31 mouse cellular contexts compared by ENCODE assay signal in the genomic region with DNA sequence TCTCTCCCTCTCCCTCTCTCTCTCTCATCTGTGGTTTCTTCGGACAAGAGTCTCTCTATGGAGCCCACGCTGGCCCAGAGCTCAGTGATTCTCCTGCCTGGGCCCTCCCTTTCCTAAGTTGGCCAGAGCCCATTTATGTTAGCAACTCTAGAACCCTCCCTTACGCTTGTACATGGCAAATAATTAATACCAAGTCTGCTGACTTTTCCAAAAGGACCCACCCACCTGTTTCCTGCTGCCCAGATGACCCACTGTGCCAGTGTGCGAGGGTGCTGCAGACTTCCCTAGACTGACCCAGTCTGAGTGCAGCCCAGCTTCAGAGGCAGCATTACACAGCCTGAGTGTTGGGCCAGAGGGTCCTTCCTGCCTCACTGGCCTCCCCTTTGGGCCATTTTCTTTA. TPM values are rescaled to one million over a fixed set of nuclear protein-coding genes. Genes with fewer than 3 reads are reported as not detected.
A peak's percentile ranks its signal among the peaks of the same experiment; 100 is the strongest.
DNase-seq lines count a peak whose midpoint lies in the region; ATAC-seq and TF ChIP-seq lines count a peak whose summit lies in the region.
"Had no signal": no experiment of that assay in that cellular context is flagged by ENCODE, and none has a peak within 500 bp of the region (broad histone marks: within the 10 kb centered on the region; RNA-seq: fewer than 3 reads in every experiment).

No protein-coding gene starts in this region.

- no peak overlapping the region for H3K27ac ChIP-seq in kidney, adult 2 months (ENCODE audit: insufficient read depth, low read depth, low read length)
- no peak overlapping the region for H3K27ac ChIP-seq in kidney, embryonic 15.5 days
- H3K27ac ChIP-seq: forebrain, embryonic 10.5 days; forebrain, embryonic 13.5 days; heart, adult 2 months; heart, embryonic 10.5 days; heart, embryonic 13.5 days; hindbrain, embryonic 14.5 days had no signal

- no peak for TF ChIP-seq POLR2A in kidney, adult 2 months (IDR thresholded peaks at IDR 0.05; ENCODE audit: low read depth, low read length)

- intact Hi-C loops in left cerebral cortex, postnatal 10 days (cut with DNase I): no loop called here

- no peaks in the 10 kb centered on the region for H3K9me3 ChIP-seq in kidney, embryonic 15.5 days (replicated peaks)
- H3K9me3 ChIP-seq: forebrain, embryonic 10.5 days; forebrain, embryonic 13.5 days; G1E; heart, embryonic 10.5 days; heart, embryonic 13.5 days had no signal

- 52% methylated on average over 4 of the region's 4 CpGs for WGBS in kidney, adult 2 months
- 91% methylated on average over 4 of the region's 4 CpGs for WGBS in kidney, embryonic 15.5 days

- H3K4me1 ChIP-seq in kidney, adult 2 months (ENCODE audit: control insufficient read depth, insufficient read depth, low read length): peaks cover 6% of the 10 kb centered on the region; the same call in 1 of the 2 replicates
- H3K4me1 ChIP-seq in kidney, embryonic 15.5 days: no peaks in the 10 kb centered on the region
- H3K4me1 ChIP-seq: forebrain, embryonic 10.5 days; forebrain, embryonic 13.5 days; heart, embryonic 10.5 days; heart, embryonic 13.5 days had no signal

- H3K4me3 ChIP-seq in kidney, adult 2 months (ENCODE audit: insufficient read depth, low read depth, low read length): no peak overlapping the region
- H3K4me3 ChIP-seq in kidney, embryonic 15.5 days (replicated peaks): no peak overlapping the region
- H3K4me3 ChIP-seq: forebrain, embryonic 10.5 days; forebrain, embryonic 13.5 days; heart, adult 2 months; heart, embryonic 10.5 days; heart, embryonic 13.5 days had no signal

- peak; percentile 66 for DNase-seq in kidney, adult 2 months
- peak; percentile 30 for DNase-seq in kidney, postnatal 10 days
- no peak for DNase-seq in kidney, adult 18-20 months
- peak; percentile 40 to 68 for DNase-seq in kidney, postnatal 25 days
- no peak for DNase-seq in left cerebral cortex, postnatal 10 days (ENCODE audit: extremely low spot score in 1 of 2, low spot score in 2 of 2)
- DNase-seq: adrenal gland, postnatal 10 days; adrenal gland, postnatal 36 days; B cell, adult 2 months; cerebellum, adult 18-20 months; cerebellum, adult 9-10 months; cerebellum, postnatal 14 days; gastrocnemius, postnatal 10 days; gastrocnemius, postnatal 36 days; heart, adult 2 months; heart, postnatal 14 days; heart, postnatal 4 days had no signal

- no peak overlapping the region for H3K9ac ChIP-seq in kidney, embryonic 15.5 days
- H3K9ac ChIP-seq: forebrain, embryonic 13.5 days; heart, embryonic 13.5 days; hindbrain, embryonic 14.5 days had no signal

- TF ChIP-seq CTCF in kidney, adult 2 months (conservative IDR thresholded peaks at IDR 0.05; ENCODE audit: insufficient read depth, insufficient read length, low read depth, low read length): no peak

- H3K4me2 ChIP-seq in kidney, embryonic 15.5 days: no peak overlapping the region
- H3K4me2 ChIP-seq: forebrain, embryonic 13.5 days; heart, embryonic 13.5 days; hindbrain, embryonic 14.5 days had no signal

- H3K27me3 ChIP-seq in kidney, adult 2 months (replicated peaks; ENCODE audit: control insufficient read depth, insufficient read depth, low read length): no peaks in the 10 kb centered on the region
- no peaks in the 10 kb centered on the region for H3K27me3 ChIP-seq in kidney, embryonic 15.5 days
- H3K27me3 ChIP-seq: CH12.LX; forebrain, embryonic 13.5 days; heart, embryonic 13.5 days; Patski had no signal

- no peaks in the 10 kb centered on the region for H3K36me3 ChIP-seq in kidney, adult 2 months (ENCODE audit: control insufficient read depth, insufficient read depth, low read length)
- H3K36me3 ChIP-seq in kidney, embryonic 15.5 days: peaks cover 100% of the 10 kb centered on the region

- ATAC-seq in kidney, embryonic 15.5 days (replicated peaks; ENCODE audit: low FRiP score): no peak
- ATAC-seq: forebrain, embryonic 13.5 days; forebrain, embryonic 16.5 days; Patski had no signal

RNA-seq across cellular contexts. Expression of gene Nppa, which starts 11.7 kb away (rescaled TPM):
- polyA plus RNA-seq in kidney, adult 2 months (2012; rRNA removed): 0.30 and 0.58 TPM in 2 replicates
- polyA plus RNA-seq in kidney, embryonic 15.5 days (2015; fragmentation: Nextera tagmentation; extraction: Ambion mirVana): 0.31 TPM in 1 of 2 replicates, not detected in the other
- total RNA-seq in left cerebral cortex, postnatal 10 days (2021): 1 to 10 TPM in 1 of 2 experiments, under 1 TPM in 1; 0.97 to 1.6 TPM
- total RNA-seq: adrenal gland, adult 18-20 months; adrenal gland, postnatal 10 days; adrenal gland, postnatal 36 days; CH12.LX; G1E; gastrocnemius, adult 18-20 months; gastrocnemius, postnatal 10 days; gastrocnemius, postnatal 36 days; granulocyte monocyte progenitor cell, adult 5-6 weeks had no signal
- polyA plus RNA-seq: embryonic facial prominence, embryonic 14.5 days; forebrain, embryonic 16.5 days; G1E; hindbrain, embryonic 11.5 days had no signal

RNA-seq across cellular contexts. Expression of gene Clcn6, which starts 26.4 kb away (rescaled TPM):
- polyA plus RNA-seq in kidney, adult 2 months (2012; rRNA removed): 28.8 and 32.3 TPM in 2 replicates
- polyA plus RNA-seq in kidney, embryonic 15.5 days (2015; fragmentation: Nextera tagmentation; extraction: Ambion mirVana): 6.4 and 6.6 TPM in 2 replicates
- 10 to 100 TPM; 66.8 to 69.0 TPM for total RNA-seq in left cerebral cortex, postnatal 10 days (2021)

RNA-seq across cellular contexts. Expression of gene Nppb, which starts 26.6 kb away (rescaled TPM):
- not detected in 2 replicates for polyA plus RNA-seq in kidney, adult 2 months (2012; rRNA removed)
- not detected in 2 replicates for polyA plus RNA-seq in kidney, embryonic 15.5 days (2015; fragmentation: Nextera tagmentation; extraction: Ambion mirVana)
- not detected for total RNA-seq in left cerebral cortex, postnatal 10 days (2021)
- total RNA-seq: adrenal gland, postnatal 10 days; CH12.LX; G1E; gastrocnemius, adult 18-20 months; gastrocnemius, postnatal 10 days; gastrocnemius, postnatal 36 days; granulocyte monocyte progenitor cell, adult 5-6 weeks had no signal
- polyA plus RNA-seq: embryonic facial prominence, embryonic 14.5 days; forebrain, embryonic 10.5 days; forebrain, embryonic 13.5 days; forebrain, embryonic 16.5 days; G1E had no signal

RNA-seq across cellular contexts. Expression of gene Mthfr, which starts 26.7 kb away (rescaled TPM):
- polyA plus RNA-seq in kidney, adult 2 months (2012; rRNA removed): 36.3 and 48.4 TPM in 2 replicates
- 23.6 and 24.1 TPM in 2 replicates for polyA plus RNA-seq in kidney, embryonic 15.5 days (2015; fragmentation: Nextera tagmentation; extraction: Ambion mirVana)
- 10 to 100 TPM; 21.7 to 22.6 TPM for total RNA-seq in left cerebral cortex, postnatal 10 days (2021)

Comparison
In these comparisons a context has a peak if more than half of its experiments do, and no peak if none do; other contexts are left out.
1. DNase-seq: peak in kidney, adult 2 months (single experiment), kidney, postnatal 10 days (single experiment) and kidney, postnatal 25 days (2 of 2); none in kidney, adult 18-20 months (single experiment) and left cerebral cortex, postnatal 10 days (0 of 2).